ENCODE assay signal across 8 mouse cellular contexts in genomic region chr6:50566997-50567255, GRCm38 (mm10). TPM values are rescaled to one million over a fixed set of nuclear protein-coding genes. Genes with fewer than 3 reads are reported as not detected.
DNase-seq lines count a peak whose midpoint lies in the region; ATAC-seq and TF ChIP-seq lines count a peak whose summit lies in the region.

No protein-coding gene starts in this region.

- H3K4me3 ChIP-seq in kidney, postnatal 0 days (replicated peaks; ENCODE audit: low read depth, low read length) = peak overlapping the region; percentile 62
- peak overlapping the region; percentile 85 for H3K4me3 ChIP-seq in hindbrain, postnatal 0 days (ENCODE audit: low read length)
- H3K4me3 ChIP-seq in midbrain, postnatal 0 days (ENCODE audit: low read depth, low read length) = peak overlapping the region; percentile 78

- peak overlapping the region; percentile 87 for H3K27ac ChIP-seq in kidney, postnatal 0 days
- peak overlapping the region; percentile 93 for H3K27ac ChIP-seq in hindbrain, postnatal 0 days
- H3K27ac ChIP-seq in midbrain, postnatal 0 days (ENCODE audit: low read depth, low read length) = peak overlapping the region; percentile 93

- no peaks in the 10 kb centered on the region for H3K27me3 ChIP-seq in kidney, postnatal 0 days (ENCODE audit: insufficient read depth, low read length)
- H3K27me3 ChIP-seq in hindbrain, postnatal 0 days (ENCODE audit: insufficient read depth, low read length) = no peaks in the 10 kb centered on the region
- no peaks in the 10 kb centered on the region for H3K27me3 ChIP-seq in midbrain, postnatal 0 days (ENCODE audit: insufficient read depth, low read length)

- H3K4me2 ChIP-seq in kidney, postnatal 0 days (ENCODE audit: low read length) = peak overlapping the region; percentile 61
- H3K4me2 ChIP-seq in hindbrain, postnatal 0 days (ENCODE audit: low read depth, low read length) = peak overlapping the region; percentile 72
- peak overlapping the region; percentile 66 for H3K4me2 ChIP-seq in midbrain, postnatal 0 days (ENCODE audit: low read depth, low read length, poor library complexity, severe bottlenecking)

- H3K4me1 ChIP-seq in kidney, postnatal 0 days (replicated peaks; ENCODE audit: insufficient read depth, low read length) = peaks cover 3% of the 10 kb centered on the region; the same call in 1 of the 2 replicates
- 0 out of 2 replicates have a peak, but pooled peaks cover 3% of the 10 kb centered on the region for H3K4me1 ChIP-seq in hindbrain, postnatal 0 days (ENCODE audit: insufficient read depth, low read length)
- H3K4me1 ChIP-seq in midbrain, postnatal 0 days (ENCODE audit: insufficient read depth, low read length) = 0 out of 2 replicates have a peak, but pooled peaks cover 6% of the 10 kb centered on the region

- 0 out of 2 replicates have a peak, but pooled peaks cover 5% of the 10 kb centered on the region for H3K36me3 ChIP-seq in kidney, postnatal 0 days (ENCODE audit: insufficient read depth, low read length)
- 0 out of 2 replicates have a peak, but pooled peaks cover 14% of the 10 kb centered on the region for H3K36me3 ChIP-seq in hindbrain, postnatal 0 days (ENCODE audit: insufficient read depth, low read length)
- H3K36me3 ChIP-seq in midbrain, postnatal 0 days (ENCODE audit: insufficient read depth, low read length) = no peaks in the 10 kb centered on the region

- 8% methylated on average over 6 of the region's 6 CpGs for WGBS in kidney, postnatal 0 days
- 7% methylated on average over 6 of the region's 6 CpGs for WGBS in hindbrain, postnatal 0 days
- WGBS in midbrain, postnatal 0 days = 17% methylated on average over 6 of the region's 6 CpGs

- H3K9me3 ChIP-seq in kidney, postnatal 0 days (replicated peaks; ENCODE audit: low read length) = no peaks in the 10 kb centered on the region
- H3K9me3 ChIP-seq in hindbrain, postnatal 0 days (ENCODE audit: low read length) = no peaks in the 10 kb centered on the region
- no peaks in the 10 kb centered on the region for H3K9me3 ChIP-seq in midbrain, postnatal 0 days (ENCODE audit: low read length)

- TF ChIP-seq CTCF in kidney, postnatal 0 days (IDR thresholded peaks at IDR 0.05; ENCODE audit: low read depth) = no peak
- no peak for TF ChIP-seq CTCF in hindbrain, postnatal 0 days (IDR thresholded peaks at IDR 0.05; ENCODE audit: low read depth)
- TF ChIP-seq CTCF in midbrain, postnatal 0 days (IDR thresholded peaks at IDR 0.05) = no peak

- H3K9ac ChIP-seq in kidney, postnatal 0 days (ENCODE audit: low read depth, low read length) = peak overlapping the region; percentile 70
- H3K9ac ChIP-seq in hindbrain, postnatal 0 days (replicated peaks; ENCODE audit: low read length) = peak overlapping the region; percentile 90
- peak overlapping the region; percentile 80 for H3K9ac ChIP-seq in midbrain, postnatal 0 days (replicated peaks; ENCODE audit: low read length, poor library complexity, severe bottlenecking)

- no peak; the same call in 1 of the 2 replicates for ATAC-seq in kidney, postnatal 0 days (replicated peaks; ENCODE audit: low FRiP score, low read depth)
- ATAC-seq in hindbrain, postnatal 0 days = no peak
- ATAC-seq in midbrain, postnatal 0 days (ENCODE audit: low FRiP score) = no peak

- DNase-seq in kidney, postnatal 0 days (ENCODE audit: low spot score) = no peak
- no peak for DNase-seq in kidney, postnatal 4 days
- DNase-seq in c-Kit-positive CD71-positive TER-119-negative erythroid progenitor cells, embryonic 14.5 days (ENCODE audit: low read depth) = peak; percentile 22
- DNase-seq in hindbrain, postnatal 0 days (ENCODE audit: low spot score) = no peak
- DNase-seq in midbrain, postnatal 0 days (ENCODE audit: low spot score) = no peak
- no peak for DNase-seq in natural killer cell, adult 2 months (ENCODE audit: low spot score in 2 of 2)
- DNase-seq in urinary bladder, postnatal 10 days (ENCODE audit: low spot score) = no peak
- no peak for DNase-seq in retina, postnatal 1 day

RNA-seq across cellular contexts. Expression of gene Cycs, which starts 0.6 kb away (rescaled TPM):
- polyA plus RNA-seq in kidney, postnatal 0 days (2015; fragmentation: Nextera tagmentation; extraction: Ambion mirVana) = 122 and 134 TPM in 2 replicates
- total RNA-seq in hindbrain, postnatal 0 days (2014; rRNA removed) = 24.5 and 25.6 TPM in 2 replicates
- polyA plus RNA-seq in hindbrain, postnatal 0 days (2015; fragmentation: Nextera tagmentation; extraction: Ambion mirVana) = 94.0 TPM in 2 replicates
- total RNA-seq in midbrain, postnatal 0 days (2014; rRNA removed) = 37.0 and 46.2 TPM in 2 replicates
- 82.3 and 83.3 TPM in 2 replicates for polyA plus RNA-seq in midbrain, postnatal 0 days (2015; fragmentation: Nextera tagmentation; extraction: Ambion mirVana)

RNA-seq across cellular contexts. Expression of gene 4921507P07Rik, which starts 29.5 kb away (rescaled TPM):
- polyA plus RNA-seq in kidney, postnatal 0 days (2015; fragmentation: Nextera tagmentation; extraction: Ambion mirVana) = 0.82 and 1.1 TPM in 2 replicates
- 2.0 and 3.1 TPM in 2 replicates for total RNA-seq in hindbrain, postnatal 0 days (2014; rRNA removed)
- polyA plus RNA-seq in hindbrain, postnatal 0 days (2015; fragmentation: Nextera tagmentation; extraction: Ambion mirVana) = 2.6 and 3.4 TPM in 2 replicates
- total RNA-seq in midbrain, postnatal 0 days (2014; rRNA removed) = 3.3 and 5.1 TPM in 2 replicates
- polyA plus RNA-seq in midbrain, postnatal 0 days (2015; fragmentation: Nextera tagmentation; extraction: Ambion mirVana) = 3.6 and 4.4 TPM in 2 replicates
